Mouse (Mus musculus) embryo, embryonic 11 days (tissue): Measurements from ENCODE around the gene Sp9.

Experiments used
- DNase-seq: peaks from one replicate; pipeline ENCODE4 v3.0.0-alpha.2; 2015

Gene Sp9

GRCm38 (mm10) chr2:73314311-73314710, 42.6 kb downstream of the Sp9 start:
- DNase-seq: no peak

- no peak for DNase-seq
These were observed 45.7 kb downstream of the Sp9 start for GRCm38 (mm10) chr2:73317426-73317825.

GRCm38 (mm10) chr2:73319218-73319617, 47.5 kb downstream of the Sp9 start:
- DNase-seq: no peak

GRCm38 (mm10) chr2:73322991-73323390, 51.3 kb downstream of the Sp9 start:
- no peak for DNase-seq

- no peak for DNase-seq
These were observed 54.1 kb downstream of the Sp9 start for GRCm38 (mm10) chr2:73325871-73326270.
